Mouse (Mus musculus) neural tube, embryonic 13.5 days (tissue): ENCODE measurements at regions not wholly inside any gene's neighbourhood (a gene's known extent, or its start where the extent isn't known, plus 50 kb on each side); places are given as distances from the start of the nearest gene placed in this dataset.

Experiments
- ATAC-seq: fragments of 200-750 bp; cut with Nextera tagmentation; 2 replicates; pipeline ENCODE4 v1.8.0; 2017; ENCODE audit warnings: low read depth, mild to moderate bottlenecking, moderate TSS enrichment, moderate library complexity
- H3K27ac ChIP-seq: fragments of 300-500 bp; sonication (generic); replicated peaks from 2 replicates; pipeline ENCODE4 v1.5.1; 2015; ENCODE audit warnings: moderate library complexity, mild to moderate bottlenecking, inconsistent platforms
- H3K27me3 ChIP-seq: fragments of 300-500 bp; sonication (generic); 2 replicates; pipeline ENCODE4 v1.6.1; 2015; ENCODE audit warnings: mild to moderate bottlenecking, inconsistent platforms
- H3K36me3 ChIP-seq: fragments of 300-500 bp; sonication (generic); 2 replicates; pipeline ENCODE4 v1.6.1; 2015; ENCODE audit warnings: mild to moderate bottlenecking, inconsistent platforms
- H3K4me1 ChIP-seq: fragments of 300-500 bp; sonication (generic); replicated peaks from 2 replicates; pipeline ENCODE4 v1.6.1; 2015; ENCODE audit warnings: inconsistent platforms
- H3K4me2 ChIP-seq: fragments of 300-500 bp; sonication (generic); 2 replicates; pipeline ENCODE4 v1.6.1; 2015; ENCODE audit warnings: inconsistent platforms, mild to moderate bottlenecking, moderate library complexity
- H3K4me3 ChIP-seq: fragments of 300-500 bp; sonication (generic); 2 replicates; pipeline ENCODE4 v1.5.1; 2015; ENCODE audit warnings: mild to moderate bottlenecking, inconsistent platforms
- H3K9ac ChIP-seq: fragments of 300-500 bp; sonication (generic); 2 replicates; pipeline ENCODE4 v1.6.1; 2015; ENCODE audit warnings: moderate library complexity, mild to moderate bottlenecking, inconsistent platforms
- H3K9me3 ChIP-seq: fragments of 300-500 bp; sonication (generic); 2 replicates; pipeline ENCODE4 v1.6.1; 2016; ENCODE audit warnings: inconsistent platforms
- WGBS: fragments of 180-500 bp; shearing (Covaris S2); methylation state at CpG from one replicate; pipeline ENCODE4 v1.1.7; 2015; 5-methylcytosine and 5-hydroxymethylcytosine counted together

DNA sequence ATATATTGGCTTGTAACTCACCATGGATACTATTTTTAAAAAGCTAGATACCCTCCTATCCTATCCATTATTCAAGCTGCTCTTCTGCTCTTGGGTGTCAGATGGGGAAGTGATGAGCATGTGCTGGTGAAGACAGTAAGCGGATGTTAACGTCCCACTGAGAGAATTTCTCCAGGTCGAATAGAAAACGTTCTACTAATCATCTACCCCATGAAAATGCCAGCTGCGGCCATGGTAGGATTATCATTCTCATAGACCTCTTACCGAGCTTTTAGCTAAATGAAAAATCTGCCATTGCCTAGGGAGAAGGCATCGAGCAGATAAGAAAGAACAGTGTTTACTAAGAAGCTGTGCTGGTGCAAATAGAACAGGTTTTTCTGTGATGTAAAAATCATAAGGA, 1685.6 kb upstream of the Zeb2 start:
- no peak overlapping the region for H3K9ac ChIP-seq
- no peaks in the 10 kb centered on the region for H3K27me3 ChIP-seq
- H3K4me3 ChIP-seq: no peak overlapping the region
- peaks cover 6% of the 10 kb centered on the region; the same call in 1 of the 2 replicates for H3K4me1 ChIP-seq
- no peaks in the 10 kb centered on the region for H3K9me3 ChIP-seq
- H3K27ac ChIP-seq: 0 out of 2 replicates have a peak overlapping the region, but pooled peaks have one; percentile 42
- 27% methylated on average over 7 of the region's 7 CpGs for WGBS
- H3K4me2 ChIP-seq: peak overlapping the region; percentile 30
- peak; percentile 71 for ATAC-seq
- no peaks in the 10 kb centered on the region for H3K36me3 ChIP-seq
